Mouse (Mus musculus): ENCODE measurements around the gene Mettl7a3.
"Not testable (repeated sequence)": the region's sequence is repeated elsewhere in the genome, so short reads cannot be mapped to it uniquely, and the experiment has no call there.

Mettl7a3 gene

DNA sequence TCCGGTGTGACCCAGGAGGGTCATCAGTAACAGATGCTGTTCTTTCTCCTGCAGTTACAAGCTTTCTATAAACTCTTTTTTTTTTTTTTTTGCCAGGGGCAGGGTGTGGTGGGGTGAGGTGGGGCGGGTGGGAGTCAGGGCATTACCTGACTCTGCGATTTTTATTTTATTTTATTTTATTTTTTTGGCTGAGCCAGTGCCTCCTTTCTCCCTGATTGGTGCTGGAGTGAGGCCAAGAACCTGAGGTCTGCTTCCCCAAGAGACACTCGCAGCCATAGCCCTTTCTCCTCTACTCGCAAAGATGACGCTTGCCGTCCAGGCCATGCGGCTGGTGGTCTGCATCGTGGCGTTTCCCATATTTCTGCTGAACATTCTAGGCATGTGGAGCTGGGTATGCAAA is at the start of gene Mettl7a3:
Gene Mettl7a3 (plus strand): TSS at position 301 of the 400 bp plus-strand sequence.
- DNase-seq (ENCODE audit: low spot score): no peak

- no peak for DNase-seq (ENCODE audit: low spot score)
Measured at GRCm38 (mm10) chr15:100288980-100289379, 45.7 kb upstream of the Mettl7a3 start.

DNA sequence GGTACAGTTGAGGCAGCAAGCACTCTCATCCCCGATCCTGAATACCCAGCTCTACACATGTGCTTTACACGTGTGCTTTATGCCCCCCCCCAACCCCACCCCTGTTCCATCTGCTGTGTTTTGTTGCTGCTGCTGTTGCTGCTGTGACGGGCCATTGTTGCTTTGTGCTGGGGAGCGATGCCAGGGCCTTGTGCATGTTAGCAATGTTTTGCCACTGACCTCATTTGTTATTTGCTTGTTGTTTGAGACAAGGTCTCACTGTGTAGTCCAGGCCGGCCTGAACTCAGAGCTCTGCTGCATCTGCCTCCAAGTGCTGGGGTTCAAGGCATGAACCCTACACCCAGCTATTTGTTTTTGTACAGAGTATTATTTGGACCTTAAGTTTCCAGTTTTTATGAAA is 43.9 kb upstream of the Mettl7a3 start:
- DNase-seq (ENCODE audit: low spot score): no peak

DNA sequence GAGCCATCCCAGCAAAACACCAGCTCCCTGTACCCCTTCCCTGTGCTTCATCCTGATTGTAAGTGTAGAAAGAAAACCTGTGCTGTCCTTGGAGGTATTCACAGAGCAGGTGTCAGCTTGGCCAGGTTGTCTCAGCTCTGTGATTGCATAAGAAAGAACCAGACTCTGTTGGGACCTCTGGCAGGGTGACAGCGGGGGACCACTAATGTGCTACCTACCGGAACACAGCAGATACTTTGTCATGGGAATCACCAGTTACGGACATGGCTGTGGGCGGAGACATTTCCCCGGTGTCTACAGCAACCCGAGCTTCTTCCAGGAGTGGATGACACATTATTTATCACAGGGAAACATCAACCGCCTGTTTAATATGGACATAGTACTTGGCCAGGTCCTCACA is 42.4 kb upstream of the Mettl7a3 start:
- DNase-seq (ENCODE audit: low spot score): no peak

- DNase-seq (ENCODE audit: low spot score): no peak
Measured at GRCm38 (mm10) chr15:100297856-100298255, 36.9 kb upstream of the Mettl7a3 start.

DNA sequence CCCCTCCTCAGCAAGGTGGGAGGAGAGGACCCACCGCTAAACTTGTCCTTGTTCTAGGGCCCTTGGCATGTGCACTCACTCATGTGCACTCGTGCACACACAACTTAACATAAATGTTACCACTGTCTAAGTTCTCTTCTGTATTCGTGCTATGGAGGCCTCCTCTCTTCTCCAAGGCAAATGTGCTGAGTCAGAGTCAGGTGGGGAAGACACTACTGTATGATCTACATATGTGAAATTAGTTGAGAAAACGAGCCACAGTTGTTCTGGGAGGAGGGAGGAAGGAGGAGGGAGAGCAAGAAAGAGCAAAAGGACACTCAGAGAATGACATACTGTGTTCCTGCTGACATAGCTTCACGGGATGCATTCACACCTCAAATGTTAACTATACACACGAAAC is 34.2 kb upstream of the Mettl7a3 start:
- DNase-seq (ENCODE audit: low spot score): no peak

GRCm38 (mm10) chr15:100301556-100301955 is 33.2 kb upstream of the Mettl7a3 start:
- DNase-seq (ENCODE audit: low spot score): no peak

DNA sequence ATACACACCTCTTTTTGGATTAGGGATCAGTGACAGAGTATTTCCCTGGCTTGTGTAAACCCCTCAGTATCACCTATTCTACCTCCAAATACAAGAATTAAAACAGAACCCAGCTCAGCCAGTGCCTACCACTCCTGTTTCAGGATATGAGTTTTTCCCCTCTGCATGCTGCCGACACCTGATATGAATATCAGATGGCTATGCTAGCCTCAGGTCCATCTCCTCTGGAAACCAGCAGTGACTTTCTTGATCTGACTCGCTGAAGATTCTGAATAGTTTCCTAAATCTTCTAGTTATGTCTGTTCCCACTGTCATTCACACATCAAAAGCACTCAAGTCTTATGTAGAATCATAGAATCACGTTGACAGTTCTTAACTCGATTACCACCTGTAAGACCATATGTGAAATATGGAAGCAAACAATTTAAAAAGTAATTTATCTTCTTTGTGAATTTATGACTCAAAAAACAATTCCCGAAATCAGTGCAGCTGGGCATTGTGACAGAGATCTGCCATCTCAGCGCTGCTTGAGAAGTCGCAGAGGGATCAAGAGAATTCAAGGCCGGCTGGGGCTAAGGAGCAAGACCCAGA is 31.2 kb upstream of the Mettl7a3 start:
- DNase-seq (ENCODE audit: low spot score): no peak

DNA sequence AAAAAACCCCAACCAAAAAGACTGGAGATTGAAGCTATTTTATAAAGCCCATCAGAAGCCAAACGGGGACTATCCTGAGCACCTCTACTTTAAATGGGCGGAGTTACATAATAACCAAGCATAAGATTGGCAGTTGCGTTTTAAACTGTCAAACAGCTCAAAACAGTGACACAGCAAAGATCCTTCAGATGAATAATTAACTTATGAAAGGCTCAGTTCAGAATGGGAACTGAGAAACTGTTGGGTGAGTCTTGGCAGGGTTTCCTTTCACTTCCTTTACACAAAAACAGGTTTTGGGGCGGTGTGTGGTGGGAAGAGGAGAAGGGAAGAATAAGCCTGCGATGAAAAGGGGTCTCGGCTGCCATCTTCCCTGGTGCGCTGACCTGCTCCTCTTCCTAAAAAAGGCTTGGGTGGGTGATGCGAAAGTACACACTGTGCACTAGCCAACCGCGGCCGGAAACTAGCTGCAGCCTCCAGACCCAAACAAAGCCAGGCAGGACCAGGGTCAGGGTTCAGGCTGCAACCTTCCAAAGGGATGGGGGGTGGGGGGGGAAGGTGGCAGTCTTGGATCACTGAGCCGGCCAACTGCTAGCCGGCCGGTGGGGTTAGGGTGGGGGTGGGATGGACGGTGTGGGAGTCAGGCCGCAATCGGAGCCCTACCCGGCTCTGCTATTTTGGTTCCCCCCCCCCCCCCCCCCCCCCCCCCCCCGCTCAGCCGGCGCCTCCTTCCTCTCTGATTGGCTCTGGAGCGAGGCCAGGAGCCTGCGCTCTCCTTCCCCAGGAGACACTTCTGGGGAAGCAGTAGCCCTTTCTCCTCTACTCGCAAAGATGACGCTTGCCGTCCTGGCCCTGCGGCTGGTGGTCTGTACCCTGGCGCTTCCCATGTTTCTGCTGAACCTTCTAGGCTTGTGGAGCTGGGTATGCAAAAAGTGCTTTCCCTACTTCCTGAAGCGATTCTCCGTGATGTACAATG is 30.4 kb upstream of the Mettl7a3 start, which contains the start of gene Mettl7a1:
Gene Mettl7a1 (plus strand): TSS at position 122 of the 973 bp plus-strand sequence.
- DNase-seq (ENCODE audit: low spot score): peak; percentile 73

DNA sequence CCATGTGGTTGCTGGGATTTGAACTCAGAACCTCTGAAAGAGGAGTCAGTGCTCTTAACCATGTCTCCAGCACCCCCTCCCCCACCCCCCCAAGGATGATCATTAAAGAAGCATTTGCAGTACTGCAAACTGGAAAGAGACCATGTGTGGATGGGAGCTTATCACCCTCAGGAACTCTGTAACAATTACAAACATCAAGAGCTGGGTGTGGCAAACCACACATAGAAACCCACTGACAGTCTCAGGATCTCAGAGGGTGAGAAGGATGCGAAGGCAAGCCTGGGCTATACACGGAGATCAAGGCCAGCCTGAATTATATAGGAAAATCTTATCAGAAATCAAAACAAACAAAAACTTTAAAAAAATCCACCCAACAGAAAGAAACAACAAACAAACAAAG is 28.5 kb upstream of the Mettl7a3 start:
- no peak for DNase-seq (ENCODE audit: low spot score)

- not testable (repeated sequence) for DNase-seq (ENCODE audit: low spot score)
Measured at GRCm38 (mm10) chr15:100307438-100308096, 27.2 kb upstream of the Mettl7a3 start.

GRCm38 (mm10) chr15:100312346-100312745 is 22.4 kb upstream of the Mettl7a3 start:
- DNase-seq (ENCODE audit: low spot score): no peak

DNA sequence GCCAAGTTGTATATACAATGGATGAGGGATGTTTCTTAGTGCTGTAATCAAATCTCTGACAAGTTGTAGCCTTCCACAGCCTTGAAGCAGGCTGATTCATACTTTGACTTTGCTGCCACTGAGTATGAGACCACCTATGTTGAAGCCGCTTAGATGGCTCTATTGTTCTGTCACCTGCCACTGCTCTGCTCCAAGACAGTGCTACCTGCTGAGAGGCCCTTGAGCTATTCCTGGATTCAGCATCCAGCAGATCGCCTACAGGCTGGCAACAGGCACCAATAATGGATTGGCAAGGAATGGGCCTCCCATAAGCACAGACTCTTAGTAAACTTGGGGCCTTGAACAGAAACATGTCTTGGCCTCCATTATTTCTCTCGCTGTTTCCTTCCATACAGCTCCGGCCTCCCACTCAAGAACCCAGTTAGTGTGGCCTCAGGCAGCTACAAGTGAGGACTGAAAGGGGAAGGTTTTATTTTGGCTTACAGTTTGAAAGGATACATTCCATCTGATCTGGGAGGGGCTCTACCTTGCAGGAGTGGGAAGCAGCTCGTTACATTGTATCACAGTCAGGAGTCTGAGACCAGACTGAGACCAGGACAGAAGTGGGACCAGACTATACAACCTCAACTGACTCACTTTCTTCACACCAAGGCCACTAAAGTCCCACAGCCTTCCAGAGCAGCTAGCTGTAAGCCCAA is 20.1 kb upstream of the Mettl7a3 start:
- DNase-seq (ENCODE audit: low spot score): no peak

DNA sequence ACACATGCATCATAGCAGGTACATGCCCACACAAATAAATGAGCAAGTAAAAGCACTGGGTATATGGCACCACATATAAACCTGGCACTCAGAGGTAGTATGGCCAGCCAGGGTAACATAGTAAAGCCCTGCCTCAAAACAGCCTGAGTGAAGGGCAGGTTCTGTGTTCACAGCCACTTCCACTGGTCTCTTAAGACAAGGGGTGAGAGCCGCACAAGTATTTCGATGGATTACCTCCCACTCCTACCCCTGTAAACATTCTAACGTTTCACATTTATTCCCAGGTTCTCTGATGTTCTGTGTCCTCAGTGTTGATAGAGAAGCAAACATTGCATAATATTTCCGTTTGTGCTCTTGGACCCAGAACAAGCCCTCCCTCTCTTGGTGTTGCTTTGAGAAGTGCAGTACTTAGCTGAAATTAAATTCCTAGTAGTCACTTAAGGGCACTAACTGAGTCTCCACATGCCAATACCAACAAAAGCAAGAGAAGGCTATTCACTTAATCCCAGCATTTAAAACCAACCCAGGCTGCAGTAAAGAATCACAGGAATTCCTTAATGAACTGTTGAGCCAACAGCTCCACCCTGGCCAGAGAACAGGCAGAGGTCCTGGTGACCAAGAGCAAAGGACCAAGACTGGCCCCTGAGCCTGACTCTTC is 16.6 kb upstream of the Mettl7a3 start:
- DNase-seq (ENCODE audit: low spot score): not testable (repeated sequence)

GRCm38 (mm10) chr15:100319884-100320283 is 14.8 kb upstream of the Mettl7a3 start:
- no peak for DNase-seq (ENCODE audit: low spot score)

DNA sequence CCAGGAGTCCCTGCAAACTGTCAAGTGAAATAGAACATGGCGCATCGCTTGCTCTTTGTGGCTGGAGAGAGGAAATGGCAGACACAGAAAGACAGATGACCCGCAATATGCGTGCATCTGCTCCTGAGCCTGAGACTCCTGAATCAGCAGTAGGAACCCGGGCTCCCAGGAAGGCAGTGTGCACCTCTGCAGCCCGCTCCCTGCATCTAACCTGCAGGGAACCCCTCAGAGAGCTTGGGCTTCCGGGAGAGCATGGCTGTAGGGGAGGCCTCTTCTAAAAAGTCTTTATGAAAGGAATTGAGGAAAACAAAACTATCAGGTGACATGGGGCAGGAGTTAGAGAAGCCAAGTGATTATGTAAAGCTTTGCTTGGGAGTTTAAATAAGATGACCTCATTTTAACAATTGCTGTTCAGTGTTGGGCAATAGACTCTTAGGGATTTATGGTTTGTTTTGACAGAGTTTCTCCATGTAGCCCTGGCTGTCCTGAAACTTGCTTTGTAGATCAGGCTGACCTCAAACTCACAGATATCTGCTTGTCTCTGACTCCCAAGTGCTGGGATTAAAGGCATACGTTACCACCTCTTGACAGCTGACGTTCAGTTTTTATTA is 14.3 kb upstream of the Mettl7a3 start:
- DNase-seq (ENCODE audit: low spot score): no peak

DNA sequence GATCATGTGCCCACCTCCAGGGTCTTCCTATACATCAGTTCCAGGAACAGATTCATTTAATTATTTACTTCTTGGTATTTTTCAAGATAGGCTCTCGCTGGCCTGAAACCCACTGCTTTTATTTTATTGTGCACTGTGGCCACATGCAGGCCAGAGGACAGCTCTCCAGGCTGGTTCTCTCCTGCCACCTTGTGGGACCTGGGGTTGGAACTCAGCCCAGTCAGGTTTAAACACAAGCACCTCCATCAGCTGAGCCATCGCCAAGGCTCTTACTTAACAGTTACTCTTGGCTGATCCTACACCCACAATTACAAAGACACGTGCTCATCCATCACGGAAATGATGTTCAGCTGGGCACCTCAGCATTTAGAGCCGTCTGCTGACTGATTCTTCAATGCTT is 13.6 kb upstream of the Mettl7a3 start:
- peak; percentile 33 for DNase-seq (ENCODE audit: low spot score)

DNA sequence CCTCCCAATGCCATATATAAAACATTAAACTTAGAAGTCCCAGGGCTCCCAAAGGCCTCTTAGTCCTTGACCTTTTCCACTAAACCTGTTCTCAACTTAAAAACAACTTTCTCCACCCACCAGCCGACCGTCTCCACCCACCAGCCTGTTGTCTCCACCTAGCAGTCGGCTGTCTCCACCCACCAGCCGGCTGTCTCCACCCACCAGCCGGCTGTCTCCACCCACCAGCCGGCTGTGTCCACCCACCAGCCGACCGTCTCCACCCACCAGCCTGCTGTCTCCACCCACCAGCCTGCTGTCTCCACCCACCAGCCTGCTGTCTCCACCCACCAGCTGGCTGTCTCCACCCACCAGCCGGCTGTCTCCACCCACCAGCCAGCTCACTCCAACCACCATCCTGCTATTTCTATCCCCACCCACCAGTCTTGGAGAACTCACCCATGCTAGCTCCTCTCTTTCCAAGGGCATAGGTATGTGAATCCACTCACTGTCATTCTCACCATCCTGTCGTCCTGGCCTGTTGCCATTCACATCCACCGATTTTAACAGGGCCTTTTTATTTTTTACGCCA is 10.6 kb upstream of the Mettl7a3 start:
- no peak for DNase-seq (ENCODE audit: low spot score)

- DNase-seq (ENCODE audit: low spot score): no peak
Measured at GRCm38 (mm10) chr15:100325235-100325634, 9.5 kb upstream of the Mettl7a3 start.

DNA sequence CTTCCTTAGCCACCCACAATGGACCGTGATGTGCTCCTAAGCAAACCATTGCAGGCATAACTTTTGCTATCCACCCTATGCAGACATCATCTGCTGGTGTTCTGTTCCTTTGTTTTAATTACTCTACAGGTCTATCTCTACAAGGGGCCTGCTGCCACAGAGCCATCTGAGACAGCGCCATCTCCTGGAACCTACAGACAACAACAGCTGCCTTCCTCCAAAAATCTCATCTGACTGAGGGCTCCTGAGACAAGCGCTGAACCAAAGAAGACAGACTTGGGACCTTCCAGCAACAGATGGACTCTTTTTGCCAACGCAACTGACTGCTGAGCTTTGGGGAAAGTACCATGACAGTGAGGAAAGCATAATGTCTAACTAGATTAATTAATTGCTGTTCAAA is 6.6 kb upstream of the Mettl7a3 start:
- not testable (repeated sequence) for DNase-seq (ENCODE audit: low spot score)

- not testable (repeated sequence) for DNase-seq (ENCODE audit: low spot score)
Measured at GRCm38 (mm10) chr15:100329336-100329735, 5.4 kb upstream of the Mettl7a3 start.

Data from urinary bladder, postnatal 25 days (tissue).